Mouse (Mus musculus) kidney, adult 9 months (tissue): ENCODE measurements around the gene Tmem38b.
"Not testable (repeated sequence)": the region's sequence is repeated elsewhere in the genome, so short reads cannot be mapped to it uniquely, and the experiment has no call there.

Source experiments
- DNase-seq: peaks from one replicate; pipeline ENCODE4 v3.0.0; 2022

Tmem38b gene

DNA sequence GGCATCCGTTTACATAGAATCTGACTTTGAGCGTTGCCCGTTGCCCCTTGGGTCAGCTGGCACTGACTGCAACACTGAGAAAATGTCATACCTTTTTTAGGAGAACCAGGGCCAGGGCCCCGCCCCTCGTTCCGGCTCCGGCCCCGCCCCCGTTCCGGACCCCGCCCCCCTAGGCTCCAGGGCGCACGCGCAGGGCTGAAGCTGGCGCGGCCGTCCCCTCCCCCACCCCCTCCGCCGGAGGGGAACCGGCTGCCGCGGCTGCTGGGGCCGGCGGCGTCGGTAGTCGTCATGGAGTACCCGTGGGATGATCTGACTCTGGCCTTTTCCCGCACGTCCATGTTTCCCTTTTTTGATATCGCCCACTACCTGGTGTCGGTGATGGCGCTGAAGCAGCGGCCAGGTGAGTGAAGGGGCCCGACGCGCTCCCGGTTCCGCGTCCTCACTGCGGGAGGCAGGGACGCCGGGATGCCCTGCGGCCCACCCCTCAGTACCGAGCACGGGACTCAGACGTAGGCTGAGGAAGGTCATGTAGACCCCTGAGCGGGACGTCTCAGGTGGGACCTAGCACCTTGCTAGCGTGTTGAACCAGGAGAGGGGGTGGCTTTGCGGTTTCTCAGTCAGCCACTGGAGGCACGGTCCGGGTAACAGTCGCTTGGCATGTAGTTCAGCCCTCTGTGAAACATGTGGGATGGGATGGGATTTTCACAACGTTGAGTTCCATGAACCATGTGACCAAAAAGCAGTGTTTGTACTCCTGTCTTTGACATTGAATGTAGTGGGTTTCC lies at the start of gene Tmem38b:
TSS of gene Tmem38b (plus strand) at position 225 of the 785 bp plus-strand sequence.
- peak; percentile 73 for DNase-seq

GRCm38 (mm10) chr4:53781396-53781795 lies 44.4 kb upstream of the Tmem38b start:
- DNase-seq, result no peak

GRCm38 (mm10) chr4:53782216-53783070 lies 43.4 kb upstream of the Tmem38b start:
- DNase-seq, result no peak

DNA sequence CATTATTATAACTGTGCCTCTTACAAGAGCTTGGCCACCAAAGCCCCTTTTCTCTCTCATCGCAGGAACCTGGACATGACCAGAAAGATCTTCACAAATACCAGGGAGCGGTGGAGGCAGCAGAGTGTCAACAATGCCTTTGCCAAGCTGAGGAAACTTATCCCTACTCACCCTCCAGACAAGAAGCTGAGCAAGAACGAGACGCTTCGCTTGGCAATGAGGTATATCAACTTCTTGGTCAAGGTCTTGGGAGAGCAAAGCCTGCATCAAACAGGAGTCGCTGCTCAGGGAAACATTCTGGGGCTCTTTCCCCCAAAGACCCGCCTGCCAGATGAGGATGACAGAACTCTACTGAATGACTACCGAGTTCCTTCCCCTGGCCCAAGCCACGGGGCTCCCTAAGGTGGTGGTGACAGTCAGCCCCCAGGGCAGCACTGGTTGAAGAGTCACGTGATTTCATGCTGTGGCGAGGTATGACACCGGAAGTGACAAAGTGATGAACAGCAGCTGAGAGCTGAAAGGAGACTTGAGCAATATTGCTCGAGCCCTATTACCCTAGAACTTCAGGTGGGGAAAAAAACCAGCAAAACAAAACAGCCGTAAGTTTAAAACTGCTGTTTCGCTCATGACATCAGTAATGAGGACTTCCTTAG lies 40.0 kb upstream of the Tmem38b start:
- DNase-seq, result no peak

DNA sequence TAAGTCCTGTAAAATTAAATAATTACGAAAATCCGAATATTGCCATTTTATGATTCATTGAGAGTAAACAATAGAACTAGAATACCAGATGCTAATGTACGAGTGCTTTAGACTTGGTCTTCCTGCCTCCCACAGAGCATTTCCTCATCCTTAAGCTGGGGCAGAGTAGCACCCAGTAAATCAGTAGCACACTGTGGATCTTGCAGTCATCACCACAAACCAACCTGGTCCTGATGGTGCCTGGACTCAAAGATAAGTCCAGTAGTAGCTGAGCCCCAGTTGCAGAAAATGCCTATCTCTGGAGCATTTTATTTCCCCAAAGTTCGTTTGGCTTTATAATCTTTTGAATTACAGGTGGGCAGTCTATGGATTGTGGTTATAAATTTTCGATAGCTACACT lies 39.0 kb upstream of the Tmem38b start:
- no peak for DNase-seq

DNA sequence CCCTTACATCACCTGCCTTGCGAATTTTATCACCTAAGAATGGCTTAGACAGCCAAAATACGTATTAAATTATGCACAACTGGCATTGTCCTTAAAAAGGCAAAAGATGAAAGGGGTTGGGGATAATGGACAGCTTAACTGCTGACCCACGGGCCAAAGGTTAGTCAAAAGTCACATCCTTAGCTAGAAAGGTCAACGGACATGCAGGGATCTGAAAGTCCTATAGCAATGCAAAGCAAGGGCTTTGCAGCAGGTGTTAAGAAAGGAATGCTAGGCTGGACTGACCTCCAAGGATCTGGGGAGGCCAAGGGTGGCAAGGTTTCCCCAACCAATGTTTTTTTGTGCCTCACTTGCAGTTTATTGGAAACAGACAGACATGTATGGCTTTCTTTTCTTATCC lies 36.5 kb upstream of the Tmem38b start:
- no peak for DNase-seq

DNA sequence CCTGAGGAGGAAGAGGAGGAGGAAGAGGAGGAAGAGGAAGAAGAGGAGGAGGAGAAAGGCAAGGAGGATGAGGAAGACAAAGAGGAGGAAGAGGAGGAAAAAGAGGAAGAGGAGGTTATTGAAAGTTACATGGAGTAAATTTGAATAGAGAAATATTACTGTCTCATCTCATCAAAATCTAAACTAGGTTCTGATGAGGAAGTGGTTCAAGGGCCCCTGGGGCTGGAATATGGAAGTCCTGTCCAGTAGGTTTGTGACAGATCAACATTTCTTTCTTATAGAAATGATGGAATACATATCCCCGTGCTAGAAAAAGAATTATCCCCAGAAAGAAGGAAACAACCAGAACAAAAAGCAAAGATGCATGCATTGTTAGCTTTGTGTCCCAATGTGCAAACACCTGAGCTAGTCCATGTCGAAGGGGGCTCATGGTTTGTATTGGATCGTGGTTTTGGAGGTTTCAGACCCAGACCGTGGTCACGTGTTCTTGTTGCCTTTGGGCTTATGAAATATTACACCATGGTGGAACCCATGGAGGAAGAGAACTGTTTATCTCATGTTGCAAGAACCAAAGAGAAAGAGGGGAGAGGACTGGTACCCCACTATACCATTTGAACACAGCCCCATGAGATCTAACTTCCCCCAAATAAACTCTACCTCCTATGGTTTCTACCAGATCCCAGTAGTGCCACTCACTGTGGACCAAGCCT lies 31.4 kb upstream of the Tmem38b start:
- no peak for DNase-seq

DNA sequence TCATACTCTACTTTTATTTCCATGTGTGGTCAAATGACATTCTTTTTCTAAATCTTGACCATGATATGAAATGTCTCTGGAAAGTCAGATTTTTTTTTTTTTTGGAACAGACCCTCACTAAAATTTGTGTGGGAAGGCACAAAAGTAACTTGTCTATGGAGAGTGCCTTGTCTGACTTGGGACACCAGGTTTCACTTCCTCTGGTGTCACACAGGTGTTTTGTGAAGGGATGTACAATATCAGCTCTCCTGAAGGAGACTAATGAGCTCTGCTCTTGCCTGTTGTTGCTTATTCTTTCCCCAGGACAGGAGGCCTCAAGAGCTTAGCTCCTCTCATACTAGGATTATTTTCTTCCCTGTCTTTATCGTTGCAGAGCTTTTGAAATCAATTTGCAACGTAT lies 30.8 kb upstream of the Tmem38b start:
- no peak for DNase-seq

DNA sequence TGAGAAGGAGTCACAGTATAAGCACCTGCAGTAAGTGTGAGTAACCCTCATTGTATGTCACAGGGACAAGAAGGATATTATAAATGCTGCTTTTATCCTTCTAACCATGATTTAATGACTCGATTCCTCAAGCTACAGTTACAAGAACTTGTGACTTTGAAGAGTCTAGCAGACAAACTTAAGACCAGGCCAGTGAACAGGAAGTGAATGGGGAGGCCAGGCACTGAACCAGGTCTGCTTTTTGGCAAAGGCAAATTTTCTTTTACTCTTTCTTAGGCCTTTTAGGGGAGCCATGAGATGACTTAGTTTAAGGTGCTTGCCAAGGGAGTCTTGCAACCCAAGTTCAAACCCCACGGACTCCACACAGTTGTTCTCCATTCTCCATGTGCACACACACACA lies 30.1 kb upstream of the Tmem38b start:
- DNase-seq, result no peak

DNA sequence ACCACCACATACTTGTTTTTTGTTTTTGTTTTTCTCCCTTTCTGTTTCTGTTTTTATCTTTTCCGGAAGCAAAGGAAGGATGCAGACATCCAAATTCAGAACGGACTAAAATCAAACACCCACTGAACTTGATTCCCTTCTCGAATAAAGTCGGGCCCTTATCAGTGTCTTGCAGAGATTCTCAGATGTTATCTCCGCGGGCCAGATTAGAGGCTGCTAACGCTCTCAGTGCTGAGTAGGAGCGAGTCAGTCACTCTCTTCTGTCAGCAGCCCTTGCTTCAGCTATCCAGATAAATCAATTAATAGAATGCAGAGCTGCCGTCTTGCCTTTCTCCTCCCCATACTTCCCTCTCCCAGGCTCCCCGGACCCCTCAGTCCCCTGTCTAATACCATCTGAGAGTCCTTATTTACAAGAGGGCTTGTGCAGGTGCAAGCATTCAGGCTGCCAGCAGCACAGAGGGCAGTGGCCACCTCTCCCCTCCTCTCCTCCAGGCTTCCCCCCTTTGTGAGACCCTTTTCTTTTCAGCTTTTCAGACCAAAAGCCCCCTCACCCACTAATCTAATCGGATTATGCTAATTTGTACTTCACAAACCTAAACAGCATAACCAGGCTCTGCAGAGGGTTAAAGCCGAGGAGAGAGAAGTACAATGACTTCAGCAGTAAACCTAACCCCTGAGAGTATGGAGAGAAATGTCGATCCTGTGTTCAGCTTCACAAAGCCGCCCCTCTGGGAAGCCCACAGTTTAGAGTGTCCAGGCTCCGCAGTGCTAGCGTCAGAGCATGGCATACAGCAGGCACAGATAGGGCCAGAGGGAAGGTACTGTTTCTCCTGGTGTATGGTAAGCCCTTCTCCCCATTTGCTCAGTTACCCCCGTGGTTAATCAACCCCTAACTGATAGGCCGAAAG lies 28.7 kb upstream of the Tmem38b start:
- no peak for DNase-seq

DNA sequence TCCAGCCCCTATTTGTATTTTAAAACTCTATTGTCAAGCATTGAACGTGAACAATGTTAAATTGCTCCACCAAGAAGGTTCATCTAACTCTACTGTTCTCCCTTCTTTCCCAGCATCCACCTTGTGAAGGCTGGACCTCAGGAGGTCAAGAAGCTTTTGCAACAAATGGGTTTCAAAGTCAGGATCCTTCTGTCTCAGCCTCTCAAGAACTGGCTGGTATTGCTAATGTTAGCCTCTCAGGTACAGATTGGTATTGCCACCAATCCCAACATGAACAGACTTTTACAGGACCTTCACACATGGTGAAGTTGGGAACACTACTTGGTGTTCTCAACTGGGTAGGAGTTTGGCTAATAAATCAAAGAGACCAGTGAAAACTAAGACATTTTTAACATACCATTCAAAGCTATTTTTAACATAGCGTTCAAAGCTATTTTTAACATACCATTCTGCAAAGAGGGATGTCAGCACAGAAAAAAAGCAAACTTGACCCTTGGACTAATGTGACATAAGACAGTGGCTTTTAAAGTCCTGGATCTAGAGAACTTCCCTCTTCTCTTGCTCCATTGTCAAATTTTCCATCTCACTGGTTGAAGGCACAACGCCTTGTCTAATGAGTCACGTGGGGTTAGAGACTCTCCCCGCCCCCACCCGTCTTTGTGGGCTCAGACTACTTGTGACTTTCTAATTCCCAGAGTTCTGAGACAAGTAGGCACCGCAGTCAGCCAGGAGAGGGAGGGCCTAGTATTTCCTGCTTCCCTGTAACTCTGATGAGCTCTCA lies 26.8 kb upstream of the Tmem38b start:
- no peak for DNase-seq

DNA sequence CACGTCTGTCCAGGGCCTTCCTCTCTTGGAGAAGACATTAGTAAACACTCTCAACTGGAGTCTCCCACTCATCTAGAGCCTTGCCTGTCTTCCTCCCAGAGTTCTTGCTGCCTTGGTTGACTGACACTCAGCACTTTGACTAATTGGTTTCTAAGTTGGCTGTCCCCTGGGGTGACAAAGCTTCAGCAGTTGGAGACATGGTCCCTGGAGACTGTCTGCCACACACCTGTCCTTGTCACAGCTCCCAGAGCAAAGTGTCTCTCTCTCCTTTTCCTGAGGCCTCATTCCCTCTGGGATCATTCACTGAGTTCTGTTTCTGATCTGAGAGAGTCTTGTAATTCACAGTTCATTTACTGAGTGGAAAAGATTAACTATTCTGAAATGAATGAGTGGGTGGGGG lies 26.1 kb upstream of the Tmem38b start:
- DNase-seq, result no peak

- DNase-seq, result not testable (repeated sequence)
Observed at GRCm38 (mm10) chr4:53803674-53804073, 22.2 kb upstream of the Tmem38b start.

DNA sequence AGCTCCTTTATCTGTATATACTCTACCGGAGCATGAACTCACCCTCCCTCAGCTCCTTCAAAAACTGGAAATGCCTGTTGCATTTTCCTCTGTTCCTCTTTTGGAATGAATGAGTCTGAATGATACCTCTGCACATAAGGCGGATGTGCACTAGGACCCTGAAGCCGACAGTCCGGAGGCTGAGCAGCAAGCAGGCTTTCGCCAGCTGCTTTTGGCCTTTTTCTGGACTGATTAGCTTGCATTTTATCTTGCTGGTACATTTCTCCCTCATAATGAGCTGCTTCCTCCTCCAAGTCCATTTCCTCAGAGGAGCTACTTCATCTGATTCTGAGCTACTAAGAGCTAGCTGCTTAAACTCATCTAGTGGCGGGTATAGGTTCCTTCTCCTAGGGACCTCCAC lies 19.4 kb upstream of the Tmem38b start:
- DNase-seq, result not testable (repeated sequence)

- no peak for DNase-seq
Observed at GRCm38 (mm10) chr4:53818320-53818719, 7.5 kb upstream of the Tmem38b start.

DNA sequence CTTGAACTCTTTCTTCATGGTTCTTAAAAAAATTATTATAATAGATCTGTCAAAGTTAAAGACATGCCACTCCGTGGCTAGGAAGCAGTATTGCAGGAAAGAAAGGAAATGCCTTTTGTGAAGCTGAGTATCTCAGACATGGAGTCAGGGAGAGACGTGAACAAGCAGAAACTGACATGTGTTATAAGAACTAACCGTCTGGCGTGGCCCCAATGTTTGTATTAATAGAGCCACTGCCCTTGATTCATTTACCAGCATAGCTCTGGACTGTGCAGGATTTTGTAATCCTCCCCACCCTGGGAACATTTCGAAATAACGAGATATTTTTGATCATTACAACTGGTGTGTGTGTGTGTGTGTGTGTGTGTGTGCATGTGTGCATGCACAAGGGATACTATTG lies 2.1 kb upstream of the Tmem38b start:
- DNase-seq, result no peak

DNA sequence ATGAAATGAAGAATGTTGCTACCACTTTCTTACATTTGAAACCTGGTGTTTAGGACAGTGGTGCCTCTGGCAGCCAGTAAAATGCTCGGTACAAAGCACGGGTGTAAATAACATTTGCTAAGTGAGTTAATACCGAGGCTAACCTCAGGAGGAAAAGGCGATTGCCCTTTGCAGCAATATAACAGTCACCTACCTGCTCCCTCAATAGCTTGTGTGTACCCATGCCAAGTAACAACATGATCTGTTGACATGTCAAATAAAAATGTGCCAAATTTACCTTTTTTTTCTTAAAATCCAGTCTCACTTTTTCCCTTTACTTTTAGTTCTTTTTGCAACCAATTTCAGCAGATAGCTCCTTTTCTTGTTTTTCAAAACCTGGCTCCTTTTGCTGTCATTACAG lies 1.0 kb upstream of the Tmem38b start:
- DNase-seq, result no peak

DNA sequence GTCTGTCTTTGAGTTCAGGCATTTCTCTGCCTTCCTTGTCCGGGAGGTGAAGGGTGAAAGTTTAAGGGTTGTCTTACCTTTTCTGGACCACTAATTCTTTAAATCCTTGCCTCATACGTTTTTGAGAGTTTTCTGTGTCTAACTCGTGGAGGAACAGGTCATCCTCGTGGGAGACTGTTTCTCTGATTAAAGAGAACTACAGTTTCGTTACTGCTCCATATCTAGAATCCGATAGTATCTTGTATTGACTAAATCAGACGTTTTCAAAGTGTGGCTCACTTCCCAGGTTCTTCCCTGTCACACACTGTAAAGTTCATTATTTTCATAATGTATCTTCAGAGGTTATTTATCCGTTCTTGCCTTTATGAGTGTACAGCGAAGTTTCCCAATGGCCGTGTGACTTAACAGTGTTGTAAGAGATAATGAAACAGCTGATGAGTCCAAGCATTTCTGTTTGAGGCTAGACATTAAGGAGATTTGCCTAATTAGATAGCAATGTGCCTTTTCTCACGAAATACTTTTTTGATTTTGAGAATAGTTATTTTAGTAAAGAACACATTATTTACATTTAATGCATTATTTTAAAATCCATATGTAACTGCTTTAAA lies 900 bp downstream of the Tmem38b start:
- no peak for DNase-seq

DNA sequence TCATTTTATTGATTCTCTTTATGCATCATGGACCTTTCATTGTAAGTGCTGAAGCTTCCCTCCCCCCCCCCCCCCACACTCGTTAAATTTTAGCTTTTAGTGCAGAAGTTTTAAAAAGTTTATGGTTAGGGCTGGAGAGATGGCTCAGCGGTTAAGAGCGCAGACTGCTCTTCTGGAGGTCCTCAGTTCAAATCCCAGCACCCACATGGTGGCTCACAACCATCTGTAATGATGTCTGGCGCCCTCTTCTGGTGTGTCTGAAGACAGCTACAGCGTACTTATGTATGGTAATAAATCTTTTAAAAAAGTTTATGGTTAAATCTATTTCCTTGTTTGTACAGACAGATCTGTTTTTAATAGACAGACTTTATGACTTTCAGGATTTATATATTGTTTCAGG lies 2.0 kb downstream of the Tmem38b start:
- DNase-seq, result no peak

- no peak for DNase-seq
Observed at GRCm38 (mm10) chr4:53828914-53829313, 3.1 kb downstream of the Tmem38b start.

DNA sequence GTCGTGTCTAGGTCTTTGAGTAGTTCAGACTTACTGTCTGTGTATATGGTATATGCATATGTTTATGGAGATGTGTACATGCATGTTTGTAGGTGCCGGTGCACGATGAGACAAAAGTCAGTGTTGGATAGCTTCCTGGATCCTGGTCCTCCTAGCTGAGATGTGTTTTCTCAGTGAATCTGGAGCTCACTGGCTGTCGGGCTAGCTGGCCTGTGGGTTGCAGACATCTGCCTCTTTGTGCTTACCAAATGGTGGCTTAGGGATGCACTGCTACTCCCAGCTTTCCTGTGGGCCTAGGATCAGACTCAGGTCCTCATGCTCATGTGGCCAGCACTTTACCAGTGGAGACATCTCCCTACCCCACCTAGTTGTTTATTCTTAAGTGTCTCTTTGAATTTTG lies 4.2 kb downstream of the Tmem38b start:
- DNase-seq, result no peak
